Mouse (Mus musculus): Measurements from ENCODE around the gene Clmp.

Clmp gene

GRCm38 (mm10) chr9:40693768-40694167, 8.0 kb downstream of the Clmp start:
- no peak for DNase-seq

- DNase-seq, result no peak
Observed at GRCm38 (mm10) chr9:40694284-40694683, 8.5 kb downstream of the Clmp start.

GRCm38 (mm10) chr9:40696086-40696485, 10.3 kb downstream of the Clmp start:
- DNase-seq, result no peak

- DNase-seq, result no peak
Observed at GRCm38 (mm10) chr9:40699194-40699593, 13.4 kb downstream of the Clmp start.

GRCm38 (mm10) chr9:40700253-40700652, 14.5 kb downstream of the Clmp start:
- no peak for DNase-seq

- DNase-seq, result no peak
Observed at GRCm38 (mm10) chr9:40704364-40705276, 18.9 kb downstream of the Clmp start.

- DNase-seq, result no peak
Observed at GRCm38 (mm10) chr9:40708448-40709140, 22.8 kb downstream of the Clmp start.

GRCm38 (mm10) chr9:40709141-40709537, 23.4 kb downstream of the Clmp start:
- DNase-seq, result no peak

- no peak for DNase-seq
Observed at GRCm38 (mm10) chr9:40709587-40709986, 23.8 kb downstream of the Clmp start.

GRCm38 (mm10) chr9:40709991-40710390, 24.2 kb downstream of the Clmp start:
- no peak for DNase-seq

- no peak for DNase-seq
Observed at GRCm38 (mm10) chr9:40711654-40712053, 25.9 kb downstream of the Clmp start.

GRCm38 (mm10) chr9:40717182-40717874, 31.6 kb downstream of the Clmp start:
- peak; percentile 17 for DNase-seq

GRCm38 (mm10) chr9:40717875-40718185, 32.1 kb downstream of the Clmp start:
- DNase-seq, result no peak

GRCm38 (mm10) chr9:40720881-40721280, 35.1 kb downstream of the Clmp start:
- no peak for DNase-seq

GRCm38 (mm10) chr9:40723311-40723772, 37.6 kb downstream of the Clmp start:
- no peak for DNase-seq

- DNase-seq, result no peak
Observed at GRCm38 (mm10) chr9:40724978-40725377, 39.2 kb downstream of the Clmp start.

- DNase-seq, result no peak
Observed at GRCm38 (mm10) chr9:40727140-40727823, 41.5 kb downstream of the Clmp start.

GRCm38 (mm10) chr9:40727824-40728495, 42.2 kb downstream of the Clmp start:
- no peak for DNase-seq

- no peak for DNase-seq
Observed at GRCm38 (mm10) chr9:40730302-40730700, 44.5 kb downstream of the Clmp start.

GRCm38 (mm10) chr9:40730701-40731590, 45.2 kb downstream of the Clmp start:
- DNase-seq, result peak; percentile 65

- no peak for DNase-seq
Observed at GRCm38 (mm10) chr9:40731591-40732048, 45.9 kb downstream of the Clmp start.

Measured in lung, postnatal 14 days (tissue).